Mouse (Mus musculus) cerebellum, adult 2 months (tissue): ENCODE results near the gene Olfr47. TPM values are rescaled to one million over a fixed set of nuclear protein-coding genes. Genes with fewer than 3 reads are reported as not detected.
A peak's percentile ranks its signal among the peaks of the same experiment; 100 is the strongest.

Experiments used
- DNase-seq, 2 experiments: peaks; one replicate each; pipeline ENCODE4 v3.0.0; 2021
- H3K27ac ChIP-seq: fragments of 200-500 bp; 2 replicates; pipeline ENCODE4 v1.5.1; 2012; ENCODE audit warnings: low read length, control low read depth, inconsistent platforms; ENCODE audit not compliant: insufficient read depth
- H3K27me3 ChIP-seq: fragments of 200-500 bp; 2 replicates; pipeline ENCODE4 v1.6.1; 2012; ENCODE audit warnings: inconsistent platforms, mild to moderate bottlenecking, low read length, moderate library complexity; ENCODE audit not compliant: control insufficient read depth, insufficient read depth
- H3K4me1 ChIP-seq: fragments of 200-500 bp; 2 replicates; pipeline ENCODE4 v1.6.1; 2011; ENCODE audit warnings: low read length; ENCODE audit not compliant: control insufficient read depth, insufficient read depth
- H3K4me3 ChIP-seq: fragments of 200-500 bp; replicated peaks from 2 replicates; pipeline ENCODE3; 2011; ENCODE audit warnings: mild to moderate bottlenecking, low read depth, low read length, control low read depth; ENCODE audit not compliant: insufficient read depth
- CTCF ChIP-seq: fragments of 200-500 bp; IDR thresholded peaks from 2 replicates; pipeline ENCODE4 v1.5.1; 2011; ENCODE audit warnings: low read depth, mild to moderate bottlenecking, control low read depth, low read length, moderate library complexity, borderline replicate concordance; ENCODE audit not compliant: insufficient read depth
- POLR2A ChIP-seq: fragments of 200-500 bp; IDR thresholded peaks from 2 replicates; pipeline ENCODE4 v1.6.1; 2011; ENCODE audit warnings: low read length, control low read depth, borderline replicate concordance; ENCODE audit not compliant: insufficient read depth
- WGBS: fragments of 180-500 bp; shearing (Covaris S2); methylation state at CpG from one replicate; pipeline ENCODE4 v1.1.7; 2018; 5-methylcytosine and 5-hydroxymethylcytosine counted together
- polyA plus RNA-seq: library from polyadenylated mRNA; depleted of rRNA; stranded (reverse); fragments of >200 nt; gene quantifications from 2 replicates; pipeline ENCODE4 v1.2.3, GENCODE M21; 2012

Olfr47 gene
- polyA plus RNA-seq, 1 experiment, result not detected

- Histone ChIP-seq H3K27me3 (no peaks in the 10 kb centered on the region), H3K4me3 (no peak overlapping the region), H3K4me1 (no peaks in the 10 kb centered on the region), H3K27ac (no peak overlapping the region)
- 95% methylated on average over 1 of the region's 1 CpGs for WGBS
- DNase-seq, result no peak
- no peak for TF ChIP-seq POLR2A
- no peak for TF ChIP-seq CTCF
These were observed 21.7 kb downstream of the Olfr47 start for GRCm38 (mm10) chr6:43252994-43253393.

GRCm38 (mm10) chr6:43254193-43254926 is 23.0 kb downstream of the Olfr47 start:
- H3K27me3 ChIP-seq, result no peaks in the 10 kb centered on the region
- no peaks in the 10 kb centered on the region for H3K4me1 ChIP-seq
- no peak overlapping the region for H3K4me3 ChIP-seq
- peak in 1 of 2 experiments; percentile 23 for DNase-seq
- TF ChIP-seq CTCF, result peak; percentile 35; the same call in 1 of the 2 replicates
- TF ChIP-seq POLR2A, result no peak
- no peak overlapping the region for H3K27ac ChIP-seq
- 78% methylated on average over 7 of the region's 7 CpGs for WGBS

GRCm38 (mm10) chr6:43260756-43261155 is 29.4 kb downstream of the Olfr47 start:
- no peak overlapping the region for H3K4me3 ChIP-seq
- no peak overlapping the region for H3K27ac ChIP-seq
- DNase-seq, result no peak
- no peaks in the 10 kb centered on the region; the same call in 1 of the 2 replicates for H3K27me3 ChIP-seq
- WGBS, result 73% methylated on average over 2 of the region's 2 CpGs
- H3K4me1 ChIP-seq, result no peaks in the 10 kb centered on the region
- TF ChIP-seq CTCF, result no peak
- no peak for TF ChIP-seq POLR2A

- 5% methylated on average over 46 of the region's 48 CpGs for WGBS
- Histone ChIP-seq H3K27ac (no peak within 1 kb of the TSS), H3K4me1 (no peaks in the 10 kb centered on the region), H3K4me3 (peak within 1 kb of the TSS; percentile 2), H3K27me3 (no peaks in the 10 kb centered on the region; the same call in 1 of the 2 replicates)
- no peak for TF ChIP-seq POLR2A
- TF ChIP-seq CTCF, result no peak
- DNase-seq, result peak in 1 of 2 experiments; percentile 15
These were observed 34.2 kb downstream of the Olfr47 start, which contains the start of gene Arhgef5 for GRCm38 (mm10) chr6:43265363-43266041. Arhgef5 (plus strand) TSS chr6:43265582.

- no peak overlapping the region for H3K4me3 ChIP-seq
- no peak for TF ChIP-seq POLR2A
- no peak overlapping the region for H3K27ac ChIP-seq
- 73% methylated on average over 8 of the region's 8 CpGs for WGBS
- no peaks in the 10 kb centered on the region; the same call in 1 of the 2 replicates for H3K27me3 ChIP-seq
- no peak for DNase-seq
- no peaks in the 10 kb centered on the region for H3K4me1 ChIP-seq
These were observed 35.0 kb downstream of the Olfr47 start for GRCm38 (mm10) chr6:43266356-43266755.

- DNase-seq, result no peak
- Histone ChIP-seq H3K27ac (no peak overlapping the region), H3K27me3 (no peaks in the 10 kb centered on the region), H3K4me1 (no peaks in the 10 kb centered on the region), H3K4me3 (no peak overlapping the region)
- no peak for TF ChIP-seq CTCF
- no peak for TF ChIP-seq POLR2A
These were observed 41.3 kb downstream of the Olfr47 start for GRCm38 (mm10) chr6:43272597-43272996.

GRCm38 (mm10) chr6:43274123-43274522 is 42.8 kb downstream of the Olfr47 start:
- H3K4me3 ChIP-seq, result no peak overlapping the region
- H3K4me1 ChIP-seq, result no peaks in the 10 kb centered on the region
- no peaks in the 10 kb centered on the region for H3K27me3 ChIP-seq
- H3K27ac ChIP-seq, result no peak overlapping the region
- TF ChIP-seq POLR2A, result no peak
- TF ChIP-seq CTCF, result no peak
- 92% methylated on average over 4 of the region's 4 CpGs for WGBS
- DNase-seq, result no peak

- H3K27me3 ChIP-seq, result no peaks in the 10 kb centered on the region
- no peaks in the 10 kb centered on the region for H3K4me1 ChIP-seq
- DNase-seq, result no peak
- peak; percentile 16; the same call in 1 of the 2 replicates for TF ChIP-seq CTCF
- TF ChIP-seq POLR2A, result no peak
- H3K27ac ChIP-seq, result no peak overlapping the region
- H3K4me3 ChIP-seq, result no peak overlapping the region
These were observed 46.9 kb downstream of the Olfr47 start for GRCm38 (mm10) chr6:43278247-43278646.
